Mouse (Mus musculus) T-helper 17 cell (primary cell): Measurements from ENCODE around the gene Cd247.

Experiments
- in situ Hi-C, 2 experiments: fragments of 300-600 bp; cut with MboI, MseI; formaldehyde crosslinking; loops; 1 replicate in 1 of 2; 2 replicates in 1 of 2; pipeline ENCODE4 v1.15.1; 2025; ENCODE audit warnings: high pct_unique_total_duplicates in 2 of 2

The Cd247 gene

GRCm38 (mm10) chr1:165848417-165848816 lies 59.9 kb downstream of the Cd247 start:
- in situ Hi-C loops: loop anchor here (5.0 to 25.0 kb wide), 4 partner anchors 36 to 1586 kb away; no protein-coding TSS in a partner anchor

- in situ Hi-C loops: loop anchor here (5.0 to 25.0 kb wide), 4 partner anchors 37 to 1587 kb away; no protein-coding TSS in a partner anchor
Measured at GRCm38 (mm10) chr1:165848881-165849280, 60.4 kb downstream of the Cd247 start.

DNA sequence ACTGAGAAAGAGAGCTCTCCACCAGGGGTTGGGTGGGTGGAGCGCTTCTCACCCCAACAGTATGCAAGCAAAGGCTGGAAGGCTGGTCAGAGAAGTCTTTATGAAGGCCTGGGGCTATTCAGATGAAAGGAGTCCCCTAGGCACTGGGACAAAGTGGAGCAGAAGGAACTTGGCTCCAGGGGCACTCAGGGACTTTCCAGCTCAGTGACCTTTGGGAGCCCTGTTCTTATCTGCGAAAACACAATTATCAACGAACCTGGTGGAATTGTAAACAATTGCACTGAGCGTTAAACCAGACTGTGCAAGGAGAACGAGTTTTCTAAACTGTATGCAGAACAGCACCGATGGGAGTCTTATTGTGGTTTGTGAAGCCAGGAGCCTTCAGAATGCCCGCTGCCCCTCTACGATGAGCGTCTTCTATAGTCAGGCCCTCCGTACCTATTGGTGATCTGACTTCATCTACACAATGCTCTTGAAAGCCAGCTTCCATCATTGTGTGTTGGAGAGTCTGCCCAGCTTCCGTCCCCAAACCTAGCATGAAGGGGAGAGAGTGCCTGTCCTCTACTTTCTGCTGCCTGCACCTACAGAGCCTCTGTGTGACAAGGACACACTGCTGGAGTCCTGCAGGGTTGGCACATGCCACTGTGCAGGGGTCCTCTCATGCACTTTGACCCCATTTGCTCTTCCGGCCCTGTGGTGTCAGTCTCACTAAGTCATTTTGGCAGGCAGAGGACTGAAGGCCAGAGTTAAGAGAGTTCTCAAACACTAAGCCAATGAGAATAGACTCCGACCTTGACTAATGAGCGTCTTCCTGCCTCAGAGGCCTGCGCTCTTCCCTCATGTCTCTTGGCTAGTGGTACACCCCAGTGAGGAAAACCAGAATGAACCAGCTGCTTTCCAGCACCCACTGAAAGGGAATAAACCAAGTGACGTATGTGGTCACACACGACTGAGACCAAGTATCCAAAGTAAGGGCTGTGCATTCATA lies 61.3 kb downstream of the Cd247 start:
- in situ Hi-C loops: loop anchor here (5.0 to 25.0 kb wide), 5 partner anchors 37 to 1587 kb away; no protein-coding TSS in a partner anchor

DNA sequence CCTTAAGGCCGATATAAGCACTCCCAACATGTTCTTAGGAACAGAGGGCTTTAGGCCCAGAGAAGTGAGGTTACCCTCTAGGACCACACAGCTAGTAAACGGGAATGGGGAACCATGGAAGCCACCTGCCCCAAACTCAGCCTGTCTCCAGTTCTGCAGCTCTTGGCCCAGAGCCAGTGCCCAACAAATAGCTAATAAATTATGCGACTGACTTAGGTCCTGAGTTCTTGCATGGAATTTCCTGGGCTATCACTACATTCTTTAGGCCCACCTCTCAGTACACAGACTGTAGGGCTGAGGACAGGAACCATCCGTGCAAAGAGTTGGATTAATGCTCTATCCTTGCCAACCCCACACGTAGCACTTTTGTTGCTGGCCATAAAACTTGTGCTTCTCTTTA lies 63.6 kb downstream of the Cd247 start:
- in situ Hi-C loops: loop anchor here in 1 of 2 experiments (10.0 kb wide), 1 partner anchor 303 kb away; no protein-coding TSS in a partner anchor

DNA sequence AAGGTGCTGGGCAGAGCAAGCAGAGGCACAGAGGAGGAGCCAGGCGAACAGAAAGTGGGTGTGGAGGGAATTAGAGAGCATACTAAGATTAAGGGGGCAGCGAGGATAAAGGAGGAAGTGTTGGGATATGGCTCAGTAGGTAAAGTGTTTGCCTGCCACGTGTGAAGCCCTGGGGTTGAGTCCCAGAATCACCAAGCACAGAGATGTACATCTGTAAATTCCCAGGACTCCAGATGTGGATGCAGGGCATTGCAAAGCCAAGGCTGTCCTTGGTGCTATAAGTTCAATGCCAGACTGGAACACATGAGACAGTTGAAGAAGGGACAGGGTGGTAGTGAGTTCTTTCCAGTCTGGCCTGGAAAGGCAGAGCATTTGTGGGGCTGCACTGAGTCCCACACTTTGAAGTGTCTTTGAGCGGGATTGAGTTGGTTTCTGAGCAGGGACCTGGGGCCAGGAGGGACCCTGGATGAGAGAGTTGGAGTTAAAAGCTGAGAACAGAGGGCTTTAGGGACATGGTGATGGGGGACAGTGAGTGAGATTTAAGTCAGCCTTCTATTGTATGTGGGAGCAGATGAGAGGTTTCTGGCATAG lies 64.7 kb downstream of the Cd247 start:
- in situ Hi-C loops: loop anchor here in 1 of 2 experiments (10.0 kb wide), 1 partner anchor 302 kb away; no protein-coding TSS in a partner anchor

DNA sequence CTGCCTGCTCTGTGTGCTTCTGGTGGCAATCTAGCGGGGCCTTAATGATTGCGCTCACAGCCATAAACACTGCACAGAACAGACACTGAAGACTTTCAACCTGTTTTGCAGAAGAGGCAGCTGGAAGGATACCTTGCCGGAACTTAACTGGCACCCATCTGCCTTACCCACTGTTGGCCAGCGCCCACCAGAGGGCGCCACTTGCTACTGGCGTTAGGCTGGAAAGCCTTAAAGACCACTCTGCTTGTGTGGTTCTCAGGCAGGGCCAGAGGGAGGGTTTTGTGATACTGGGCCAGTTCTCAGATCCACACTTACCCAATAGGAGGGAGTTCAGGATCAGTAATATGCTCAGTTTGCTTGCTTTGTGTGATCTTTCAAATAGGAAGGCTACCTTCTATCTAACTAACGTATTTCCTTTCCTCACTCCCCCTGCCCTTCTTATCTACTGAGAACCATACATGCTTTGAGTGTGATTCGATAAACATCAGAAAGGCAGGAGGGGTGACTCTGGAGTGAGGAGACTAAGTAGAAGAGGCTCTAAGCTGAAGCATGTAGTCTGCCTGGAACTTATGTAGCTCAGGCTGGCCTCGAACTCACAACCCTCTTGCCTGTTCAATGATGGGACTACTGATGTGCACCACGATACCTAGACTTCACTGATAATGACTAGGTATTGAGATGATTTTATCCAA lies 65.4 kb downstream of the Cd247 start:
- in situ Hi-C loops: loop anchor here in 1 of 2 experiments (10.0 kb wide), 1 partner anchor 301 kb away; no protein-coding TSS in a partner anchor

DNA sequence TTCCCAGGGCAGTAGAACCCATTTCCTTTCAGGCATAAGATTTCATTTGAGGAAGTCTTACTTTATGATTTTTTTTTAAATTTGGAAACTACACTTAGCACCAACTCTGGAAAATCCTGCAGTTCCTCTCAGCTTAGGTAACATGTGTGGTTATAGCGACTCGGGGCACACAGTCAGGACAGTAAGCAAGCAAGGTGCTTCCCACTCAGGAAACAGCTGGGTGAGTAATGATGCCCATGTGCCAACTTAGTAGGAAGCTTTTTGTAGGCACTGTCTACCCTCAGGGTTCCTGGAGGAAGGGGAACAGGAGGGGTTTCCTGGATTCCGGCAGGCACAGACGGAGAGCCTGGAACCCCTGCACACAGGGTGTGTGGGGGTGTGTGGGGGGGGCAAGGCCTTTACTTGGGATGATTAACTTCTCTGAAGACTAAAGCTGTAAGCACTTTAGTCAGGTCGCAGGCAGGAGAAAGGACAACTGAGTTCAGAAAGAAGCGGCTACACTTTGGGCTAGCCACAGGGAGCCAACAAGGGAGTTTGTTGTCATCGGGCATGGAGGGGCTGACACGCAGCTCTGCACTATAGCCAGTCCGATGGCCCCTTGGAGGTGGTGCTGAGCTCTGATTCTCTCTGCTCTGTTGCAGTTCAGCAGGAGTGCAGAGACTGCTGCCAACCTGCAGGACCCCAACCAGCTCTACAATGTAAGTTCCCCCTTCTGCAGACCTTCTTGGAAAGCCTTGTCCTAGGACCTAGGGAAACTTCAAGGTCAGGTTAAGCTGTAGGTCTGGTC lies 67.5 kb downstream of the Cd247 start:
- in situ Hi-C loops: loop anchor here (5.0 to 10.0 kb wide), 3 partner anchors 74 to 299 kb away; no protein-coding TSS in a partner anchor

- in situ Hi-C loops: loop anchor here (5.0 to 10.0 kb wide), 3 partner anchors 75 to 298 kb away; no protein-coding TSS in a partner anchor
Measured at GRCm38 (mm10) chr1:165857279-165857678, 68.8 kb downstream of the Cd247 start.

GRCm38 (mm10) chr1:165858356-165858755 lies 69.9 kb downstream of the Cd247 start:
- in situ Hi-C loops: loop anchor here (5.0 to 10.0 kb wide), 3 partner anchors 76 to 296 kb away; no protein-coding TSS in a partner anchor

DNA sequence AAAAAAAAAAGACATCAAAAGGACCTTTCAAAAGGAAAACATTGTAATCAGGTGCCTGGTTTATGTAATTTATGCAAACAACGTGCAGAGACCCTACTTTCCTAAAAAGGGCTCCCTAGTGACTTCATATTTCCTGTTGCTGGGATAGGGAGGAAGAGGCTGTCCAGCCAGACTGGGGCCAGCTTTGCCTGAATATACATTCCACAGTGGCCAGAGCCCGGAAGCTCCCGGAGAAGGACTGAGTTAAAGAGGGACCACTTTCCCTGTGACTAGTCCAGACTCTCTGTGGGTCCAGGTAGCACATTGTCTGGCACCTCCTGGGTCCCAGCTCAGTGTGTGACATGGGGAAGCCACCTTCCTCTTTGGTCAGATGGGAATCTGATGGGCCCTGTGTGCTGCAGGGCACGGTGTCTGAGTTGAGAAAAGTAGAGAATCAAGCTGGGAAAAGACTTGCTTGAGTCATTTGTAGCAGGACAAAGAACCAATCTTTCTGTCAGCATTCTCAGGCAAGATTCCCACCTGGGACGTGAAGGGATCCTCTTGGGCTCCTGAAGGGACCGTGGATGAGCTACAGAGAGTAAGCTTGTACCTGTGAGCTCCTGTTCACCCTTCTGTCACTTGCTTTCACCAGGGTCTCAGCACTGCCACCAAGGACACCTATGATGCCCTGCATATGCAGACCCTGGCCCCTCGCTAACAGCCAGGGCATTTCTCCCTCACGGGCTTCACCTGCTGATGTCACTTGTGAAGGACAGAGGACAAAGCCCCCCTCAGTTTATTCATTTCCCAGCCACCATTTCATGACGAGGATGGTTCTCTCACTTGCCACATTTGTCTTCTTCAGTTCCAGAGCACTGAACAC lies 72.1 kb downstream of the Cd247 start:
- in situ Hi-C loops: no loop called here

GRCm38 (mm10) chr1:165861235-165861609 lies 72.7 kb downstream of the Cd247 start:
- in situ Hi-C loops: no loop called here

DNA sequence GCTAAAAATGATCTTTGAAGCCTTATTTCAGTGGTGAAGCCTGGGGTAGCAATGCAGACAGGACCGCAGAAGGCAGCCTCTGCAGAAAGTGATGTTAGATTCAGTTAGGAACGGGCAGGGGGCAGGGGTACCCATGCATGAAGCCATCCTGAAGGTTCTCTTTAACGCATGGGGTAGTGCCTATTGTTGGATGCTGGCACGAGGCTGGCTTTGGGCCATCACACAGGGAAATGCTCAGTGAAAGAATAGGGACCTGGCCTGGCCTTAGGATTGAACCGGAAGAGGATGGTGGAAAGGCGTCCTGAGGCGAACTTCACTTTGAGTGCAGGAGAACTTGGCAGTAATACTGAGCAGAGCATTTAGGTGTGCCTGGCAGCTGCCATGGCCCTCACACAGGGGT lies 73.6 kb downstream of the Cd247 start:
- in situ Hi-C loops: no loop called here

- in situ Hi-C loops: no loop called here
Measured at GRCm38 (mm10) chr1:165864864-165865795, 76.6 kb downstream of the Cd247 start.

DNA sequence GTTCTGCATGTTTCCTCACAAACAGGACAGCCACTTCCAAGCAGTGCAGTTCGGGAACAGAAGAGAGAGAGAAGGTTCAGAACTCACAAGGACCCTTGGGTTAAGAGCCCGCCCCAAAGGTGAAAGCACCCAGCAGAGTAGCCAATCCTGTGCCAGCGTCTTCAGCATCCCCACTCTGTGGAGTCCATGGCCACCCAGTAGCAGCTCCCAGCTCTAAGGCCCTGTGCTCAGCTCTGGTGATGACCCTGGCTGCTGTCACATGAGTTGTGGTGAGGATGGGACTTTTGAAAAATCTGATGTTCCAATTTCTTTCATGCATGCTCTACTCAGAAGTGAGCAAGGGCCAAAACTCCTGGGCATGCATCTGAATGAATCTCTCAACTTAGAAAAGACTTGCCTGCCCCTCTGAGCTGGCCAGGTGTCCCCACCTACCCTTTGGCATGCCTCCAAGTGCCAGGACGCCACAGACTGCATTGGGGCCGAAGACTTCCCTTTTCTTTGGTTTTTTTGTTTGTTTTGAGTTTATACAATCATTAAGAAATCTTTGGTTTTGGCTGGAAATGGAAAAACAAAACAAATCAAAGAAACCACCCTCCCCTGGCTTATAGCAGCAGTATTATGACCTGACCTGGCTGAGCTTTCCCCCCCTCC lies 78.3 kb downstream of the Cd247 start:
- in situ Hi-C loops: no loop called here

DNA sequence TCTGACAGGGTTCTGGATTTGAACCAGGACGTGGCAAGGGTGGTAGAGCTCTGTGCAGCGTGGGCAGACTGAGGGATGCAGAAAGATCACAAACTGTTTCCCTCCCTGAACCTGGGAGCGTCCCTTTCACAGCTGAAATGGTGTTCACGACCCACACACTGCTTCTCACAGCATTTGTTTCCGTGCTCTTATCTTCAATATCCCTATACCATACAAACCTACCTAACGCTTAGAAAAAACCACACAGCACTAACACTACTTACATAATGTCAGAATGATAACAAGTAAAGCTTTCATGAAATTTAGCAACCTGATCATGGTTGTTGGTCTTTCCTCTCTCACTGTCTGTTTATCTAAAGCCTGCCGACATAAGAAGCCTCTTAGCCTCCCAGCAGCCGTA lies 80.2 kb downstream of the Cd247 start:
- in situ Hi-C loops: no loop called here

DNA sequence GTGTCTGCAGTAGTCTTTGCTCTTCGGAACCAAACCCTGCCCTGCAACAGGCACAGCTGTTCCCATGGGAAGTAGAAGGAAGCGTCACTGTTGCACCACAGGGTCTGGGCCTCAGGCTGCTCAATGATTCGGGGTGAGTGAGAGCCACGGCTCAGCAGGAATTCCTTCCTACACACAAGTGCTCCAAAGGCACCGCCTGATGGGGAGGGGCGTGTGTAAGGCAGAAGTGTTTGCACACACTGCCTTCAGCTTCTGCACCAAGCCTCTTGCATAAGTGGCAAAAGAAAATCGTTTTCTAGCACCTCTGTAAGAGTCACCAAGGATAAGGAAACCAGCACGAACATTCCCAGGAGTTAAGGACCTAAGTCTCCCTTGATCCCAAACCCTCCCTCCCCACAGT lies 86.2 kb downstream of the Cd247 start:
- in situ Hi-C loops: no loop called here

DNA sequence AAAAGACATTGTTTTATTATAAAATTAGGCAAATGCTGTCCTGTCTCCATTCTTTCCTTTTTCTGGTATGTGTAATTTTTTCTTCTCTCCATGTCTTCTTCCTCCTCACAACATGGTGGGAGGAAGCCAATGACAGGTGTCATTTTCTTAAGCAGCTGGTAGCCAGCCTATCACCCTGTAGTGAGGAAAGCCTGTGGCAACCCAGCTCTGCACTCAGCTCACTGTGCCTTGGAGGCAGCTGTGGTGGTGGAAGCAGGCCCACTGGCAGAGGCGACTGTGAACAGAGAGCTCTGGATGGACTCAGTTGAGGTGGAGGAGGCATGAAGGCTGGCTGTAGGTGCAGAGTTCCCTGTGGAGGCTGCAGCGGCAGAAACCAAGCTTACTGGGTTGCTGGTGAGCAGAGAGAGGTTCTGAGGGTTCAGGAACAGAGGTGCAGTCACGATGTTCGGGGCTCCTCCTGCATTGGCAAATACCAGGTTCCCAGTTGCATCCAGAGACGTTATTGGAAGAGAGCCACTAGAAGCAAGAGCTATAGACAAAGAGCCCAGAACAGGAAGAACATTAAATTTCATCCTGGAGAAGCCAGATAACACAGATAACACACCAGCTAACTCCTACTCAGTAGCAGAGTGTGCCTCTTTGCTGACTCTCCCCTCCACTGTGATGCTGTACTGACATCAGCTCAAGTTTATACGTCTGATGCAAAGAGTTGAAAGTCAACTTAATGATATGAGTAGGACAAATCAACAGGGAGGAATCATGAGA lies 87.2 kb downstream of the Cd247 start:
- in situ Hi-C loops: no loop called here
